Mouse (Mus musculus) frontal cortex, postnatal 10 days (tissue): ENCODE measurements around the gene Fam124b.

Experiments used
- DNase-seq, 2 experiments: peaks; one replicate each; pipeline ENCODE4 v3.0.0; 2022; ENCODE audit warnings: low spot score in 2 of 2, mixed read lengths in 1 of 2

Fam124b gene

DNA sequence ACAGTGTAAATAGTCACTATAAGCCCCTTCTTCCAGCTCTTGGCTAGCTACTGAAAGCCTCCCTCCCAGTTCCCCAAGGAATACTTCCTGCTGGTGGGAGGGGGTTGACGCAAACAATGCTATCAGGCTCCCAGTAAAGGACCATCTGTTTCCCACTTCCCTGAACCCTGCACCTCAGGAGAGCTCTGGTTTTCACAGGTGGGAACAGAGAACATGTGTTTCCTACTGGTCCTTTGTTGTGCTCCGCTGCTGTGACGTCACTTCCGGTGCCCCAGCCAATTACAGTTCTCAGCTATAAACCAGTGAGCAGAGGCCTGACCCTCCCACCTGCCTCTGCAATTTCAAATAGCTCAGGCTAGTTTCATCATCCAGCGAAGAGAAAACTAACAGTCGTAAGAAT is at the start of gene Fam124b:
Fam124b (minus strand) TSS at position 206 of the 400 bp plus-strand sequence.
- peak in 1 of 2 experiments; percentile 12 for DNase-seq

- no peak for DNase-seq
Observed at GRCm38 (mm10) chr1:80260443-80260842, 42.2 kb upstream of the Fam124b start.

DNA sequence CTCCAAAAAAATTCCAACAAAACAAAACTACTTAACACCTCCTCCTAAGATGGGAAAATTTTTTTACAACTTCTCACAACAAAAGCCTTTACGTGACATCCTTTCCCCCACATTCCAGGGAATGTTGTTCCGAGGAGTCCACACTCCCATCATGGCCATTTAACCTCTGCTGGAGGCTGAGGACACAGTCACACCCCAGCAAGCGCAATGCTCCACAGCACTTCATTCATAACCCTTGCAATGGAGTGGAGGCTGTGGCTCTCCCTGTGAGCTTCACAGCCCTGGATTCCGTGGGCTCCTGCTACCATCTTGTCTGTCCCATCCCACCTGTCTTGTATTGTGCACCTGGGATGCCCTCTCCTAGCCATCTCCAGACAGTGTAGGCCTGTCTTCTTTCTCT is 40.4 kb upstream of the Fam124b start:
- no peak for DNase-seq

DNA sequence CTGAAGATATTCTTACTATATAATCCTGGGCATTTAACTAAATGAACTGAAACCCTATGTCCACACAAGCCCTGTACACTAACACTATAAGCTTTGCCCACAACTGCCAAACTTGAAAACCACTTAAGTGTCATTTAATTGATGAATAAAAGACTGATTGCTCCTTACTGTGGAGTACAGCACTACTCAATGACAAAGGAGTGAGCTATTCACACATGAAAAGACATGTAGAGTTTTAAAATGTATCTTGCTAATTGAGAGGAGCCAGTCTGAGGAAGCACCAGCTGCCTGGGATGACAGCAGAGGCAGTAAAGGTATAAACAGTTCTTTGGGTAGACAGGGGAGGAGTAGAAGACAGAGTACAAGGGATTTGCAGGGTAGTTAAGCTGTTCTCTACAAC is 35.0 kb upstream of the Fam124b start:
- DNase-seq: no peak

DNA sequence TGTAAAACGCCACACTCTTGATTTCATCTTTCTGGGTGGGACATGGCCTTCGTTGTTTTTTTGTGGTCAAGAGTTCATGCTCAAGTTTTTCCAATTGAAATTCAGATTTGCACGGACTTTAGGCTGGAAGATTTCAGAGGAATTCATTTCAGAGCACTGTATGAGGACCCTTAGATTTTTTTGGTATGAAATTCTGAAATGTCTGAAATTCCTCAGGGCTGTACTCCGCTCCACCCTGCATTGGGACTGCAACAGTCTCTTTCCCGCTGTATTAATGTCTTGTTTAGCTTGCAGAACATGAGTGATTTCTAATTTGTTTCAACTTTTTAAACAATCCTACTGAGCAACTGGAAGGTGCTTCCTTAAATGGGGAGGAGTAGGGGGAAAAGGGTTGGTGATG is 32.0 kb upstream of the Fam124b start:
- no peak for DNase-seq

- no peak for DNase-seq
Observed at GRCm38 (mm10) chr1:80247131-80247530, 28.9 kb upstream of the Fam124b start.

GRCm38 (mm10) chr1:80244123-80244522 is 25.9 kb upstream of the Fam124b start:
- no peak for DNase-seq

DNA sequence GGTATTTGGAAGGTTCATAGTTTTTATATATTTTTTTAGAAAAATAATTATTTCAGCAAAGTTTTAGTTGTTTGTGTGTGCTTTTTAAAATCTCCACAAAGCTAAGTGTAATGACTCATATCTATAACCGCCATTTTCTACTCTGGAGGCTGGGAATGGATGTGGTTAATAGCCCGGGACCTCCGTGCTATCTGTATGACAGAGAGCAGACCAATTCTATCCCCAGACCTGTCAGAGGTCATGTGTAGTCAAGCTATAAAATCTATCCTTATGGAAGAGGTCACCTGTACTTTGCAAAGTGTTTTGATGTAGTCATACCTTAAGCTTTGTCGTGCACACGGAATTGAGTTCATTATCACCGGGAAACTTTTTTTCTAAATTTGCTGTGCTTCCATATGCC is 23.3 kb upstream of the Fam124b start:
- DNase-seq: no peak

- no peak for DNase-seq
Observed at GRCm38 (mm10) chr1:80240017-80240660, 21.9 kb upstream of the Fam124b start.

- DNase-seq: no peak
Observed at GRCm38 (mm10) chr1:80239481-80239880, 21.2 kb upstream of the Fam124b start.

DNA sequence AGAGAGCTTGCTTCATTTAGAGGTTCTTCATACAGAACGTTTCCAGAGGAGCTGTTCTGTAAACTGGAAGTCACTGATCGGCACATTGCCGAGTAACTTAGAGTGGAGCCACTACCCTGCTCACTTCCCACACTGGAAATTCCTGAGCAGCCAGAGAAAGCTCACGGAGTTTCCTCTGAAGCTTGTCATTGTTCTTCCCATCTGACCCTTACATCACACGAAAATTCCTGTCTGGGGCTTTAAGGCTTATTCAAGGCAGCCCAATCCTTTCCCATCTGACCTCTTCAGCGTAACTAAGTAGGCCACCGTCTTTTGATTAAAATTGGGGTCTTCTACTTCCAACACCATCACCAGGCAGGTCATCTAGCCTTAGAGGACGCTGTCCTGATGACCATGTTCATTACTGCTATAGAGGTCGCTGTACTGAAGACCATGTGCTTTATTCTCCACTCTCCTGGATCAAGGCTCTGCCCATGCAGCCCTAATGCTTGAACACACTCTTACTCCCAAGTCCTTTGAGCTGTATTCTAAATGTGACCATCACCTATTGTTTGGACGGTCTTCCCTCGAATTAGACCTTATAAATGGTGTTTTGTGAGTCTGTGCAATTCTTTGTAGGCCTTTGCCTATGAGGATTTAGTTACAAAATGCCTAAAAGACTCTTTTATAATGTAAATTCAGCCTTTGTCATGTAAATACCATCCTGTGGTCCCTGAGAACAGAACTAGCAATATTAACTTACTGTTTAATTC is 18.9 kb upstream of the Fam124b start:
- DNase-seq: no peak

GRCm38 (mm10) chr1:80236126-80236525 is 17.9 kb upstream of the Fam124b start:
- DNase-seq: no peak

DNA sequence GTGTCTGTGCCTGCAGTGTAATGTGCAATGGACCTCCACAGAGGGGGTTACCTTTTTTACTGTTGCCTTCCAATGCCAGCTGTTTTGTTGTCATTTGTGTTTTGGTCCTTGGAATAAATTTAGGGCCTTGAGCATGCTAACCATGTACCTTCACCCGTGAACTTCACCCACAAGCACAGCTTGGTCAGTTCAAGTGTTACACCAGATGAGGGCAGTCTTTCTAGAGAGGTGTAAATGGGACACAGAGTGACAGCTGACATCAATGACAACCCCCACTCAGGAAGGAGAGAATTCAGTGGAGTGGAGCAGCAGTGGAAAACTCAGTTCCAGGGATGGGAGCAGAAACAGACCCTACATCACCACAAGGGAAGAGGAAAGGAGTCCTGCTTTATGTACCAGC is 12.3 kb upstream of the Fam124b start:
- no peak for DNase-seq

- no peak for DNase-seq
Observed at GRCm38 (mm10) chr1:80224839-80225412, 6.7 kb upstream of the Fam124b start.

DNA sequence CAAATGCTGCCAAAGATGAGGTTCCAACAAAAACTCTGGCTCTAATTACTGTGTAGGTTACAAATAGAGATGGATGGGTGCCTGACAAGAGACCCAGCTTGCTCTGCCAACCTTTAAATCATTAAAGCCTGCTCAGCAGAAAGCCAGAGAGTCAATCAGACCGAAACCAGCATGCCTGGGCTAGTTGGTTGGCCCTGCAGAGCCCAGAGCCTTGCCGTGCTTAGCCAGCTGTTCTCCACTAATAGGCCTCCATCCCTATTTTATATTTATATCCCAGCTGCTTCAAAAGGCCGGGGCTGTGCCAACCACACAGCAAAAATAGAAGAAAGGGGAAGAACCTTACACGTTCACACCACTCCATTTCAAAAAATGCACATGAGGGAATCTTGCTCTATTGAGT is 2.9 kb upstream of the Fam124b start:
- no peak for DNase-seq

DNA sequence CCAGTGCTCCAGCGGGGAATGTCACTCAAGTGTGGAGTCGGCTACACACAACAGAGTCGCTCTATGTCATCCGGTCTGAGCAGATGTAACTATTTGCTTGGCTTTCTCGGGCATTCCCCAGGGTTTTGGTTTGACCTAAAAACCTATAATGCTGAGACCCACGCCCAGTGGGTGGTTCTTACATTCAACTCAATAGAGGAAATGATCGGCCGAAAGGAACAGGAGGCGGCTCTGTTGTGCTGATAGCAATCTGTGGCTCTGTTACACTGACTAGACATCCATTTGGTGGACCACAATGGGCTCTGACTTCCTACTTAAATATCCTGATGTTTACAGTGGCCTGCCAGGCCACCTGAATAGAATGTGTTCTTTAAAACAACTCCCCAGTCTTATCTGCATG is 4.4 kb downstream of the Fam124b start:
- DNase-seq: no peak

GRCm38 (mm10) chr1:80213146-80213545 is 5.1 kb downstream of the Fam124b start:
- no peak for DNase-seq

DNA sequence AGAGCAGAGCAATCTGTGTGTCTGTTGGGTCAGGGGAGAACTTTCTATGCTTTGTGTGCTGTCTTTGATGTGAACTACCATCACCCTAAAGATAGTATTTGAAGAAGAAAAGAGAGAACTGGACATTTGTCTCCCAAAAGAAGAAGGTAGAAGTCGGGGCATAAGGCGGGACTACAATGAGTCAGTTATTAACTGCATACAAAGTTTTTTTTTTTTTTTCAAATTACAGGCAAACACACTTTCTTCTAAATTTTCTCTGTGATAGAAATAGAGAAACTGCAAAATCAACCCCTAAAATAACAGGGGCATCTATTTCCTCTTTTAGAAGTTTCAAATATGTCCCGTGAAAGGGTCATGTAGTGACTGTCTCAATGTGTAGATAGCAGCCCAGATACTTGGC is 16.0 kb downstream of the Fam124b start:
- no peak for DNase-seq

- DNase-seq: no peak
Observed at GRCm38 (mm10) chr1:80192837-80193236, 25.4 kb downstream of the Fam124b start.

DNA sequence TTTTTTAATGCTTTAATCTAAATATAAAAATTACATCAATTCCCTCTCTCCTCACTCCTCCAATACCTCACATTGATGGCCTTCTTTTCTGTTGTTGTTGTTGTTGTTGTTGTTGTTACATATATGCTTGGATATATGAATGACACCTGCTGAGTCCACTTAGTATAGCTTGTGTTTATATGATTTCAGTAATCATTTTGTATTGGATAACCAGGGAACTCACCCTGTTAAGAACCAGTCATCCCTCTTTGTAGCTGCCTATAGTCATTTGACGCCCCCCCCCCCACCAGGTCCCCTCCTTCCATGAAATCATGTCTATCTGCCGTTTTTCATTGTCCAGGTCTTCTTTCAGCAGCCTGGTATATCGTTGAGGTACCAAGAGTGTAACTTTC is 36.9 kb downstream of the Fam124b start:
- no peak for DNase-seq

GRCm38 (mm10) chr1:80180767-80181413 is 37.4 kb downstream of the Fam124b start:
- DNase-seq: peak in 1 of 2 experiments; percentile 52

- DNase-seq: peak in 1 of 2 experiments; percentile 33
Observed at GRCm38 (mm10) chr1:80180128-80180527, 38.1 kb downstream of the Fam124b start.
